Mouse (Mus musculus) kidney, postnatal 36 days (tissue): ENCODE measurements at regions not wholly inside any gene's neighbourhood (a gene's known extent, or its start where the extent isn't known, plus 50 kb on each side); places are given as distances from the start of the nearest gene placed in this dataset.
A peak's percentile ranks its signal among the peaks of the same experiment; 100 is the strongest.

ENCODE experiments used
- DNase-seq, 2 experiments: peaks; one replicate each; pipeline ENCODE4 v3.0.0; 2021 to 2022; ENCODE audit warnings: mixed read lengths in 2 of 2

- DNase-seq: no peak
Measured at GRCm38 (mm10) chr12:14088960-14089359, 62.9 kb downstream of the Fam84a start.

GRCm38 (mm10) chr12:14082771-14083170, 69.1 kb downstream of the Fam84a start:
- no peak for DNase-seq

GRCm38 (mm10) chr12:14079892-14080291, 72.0 kb downstream of the Fam84a start:
- DNase-seq: no peak

GRCm38 (mm10) chr12:14069049-14069448, 82.8 kb downstream of the Fam84a start:
- no peak for DNase-seq

- no peak for DNase-seq
Measured at GRCm38 (mm10) chr12:14065401-14065800, 86.5 kb downstream of the Fam84a start.

DNA sequence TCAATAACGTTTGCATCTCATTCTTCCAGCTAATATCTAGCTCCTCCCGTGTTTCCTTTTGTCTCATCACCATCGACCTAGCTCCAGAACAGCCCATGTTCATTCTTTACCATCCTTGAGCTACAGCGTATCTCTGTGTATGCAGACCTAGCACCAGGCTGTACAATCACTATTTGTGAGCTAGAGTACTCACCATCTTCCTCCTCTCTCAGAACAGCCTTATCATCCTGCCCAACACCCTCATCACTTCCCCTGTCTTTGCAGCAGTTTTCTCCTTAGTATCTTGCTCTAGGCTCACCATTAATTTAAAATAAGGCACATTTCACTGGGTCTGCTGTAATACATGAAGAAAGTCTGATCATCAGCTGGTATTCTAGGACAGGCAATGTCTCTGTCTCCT, 88.6 kb downstream of the Fam84a start:
- DNase-seq: no peak

GRCm38 (mm10) chr12:14056116-14056515, 95.7 kb downstream of the Fam84a start:
- DNase-seq: no peak

DNA sequence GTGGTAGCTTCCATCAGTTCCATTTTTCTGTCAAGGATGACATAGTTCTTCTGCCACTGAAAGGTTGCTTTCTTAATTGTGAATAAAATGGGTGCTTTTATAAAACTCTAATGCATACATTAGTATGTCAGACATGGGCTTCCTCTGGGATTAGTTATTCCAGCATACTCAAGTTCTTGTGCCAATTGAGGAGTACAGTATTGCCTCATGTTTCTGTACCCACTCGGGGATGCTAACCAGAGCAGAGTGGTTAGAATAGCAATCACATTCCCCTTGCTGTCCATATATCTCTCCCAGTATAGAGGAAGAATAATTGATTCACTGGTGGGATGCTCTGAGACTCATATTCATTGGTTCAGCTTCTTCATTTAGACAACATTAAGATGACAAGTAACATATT, 119.5 kb downstream of the Fam84a start:
- DNase-seq: no peak

DNA sequence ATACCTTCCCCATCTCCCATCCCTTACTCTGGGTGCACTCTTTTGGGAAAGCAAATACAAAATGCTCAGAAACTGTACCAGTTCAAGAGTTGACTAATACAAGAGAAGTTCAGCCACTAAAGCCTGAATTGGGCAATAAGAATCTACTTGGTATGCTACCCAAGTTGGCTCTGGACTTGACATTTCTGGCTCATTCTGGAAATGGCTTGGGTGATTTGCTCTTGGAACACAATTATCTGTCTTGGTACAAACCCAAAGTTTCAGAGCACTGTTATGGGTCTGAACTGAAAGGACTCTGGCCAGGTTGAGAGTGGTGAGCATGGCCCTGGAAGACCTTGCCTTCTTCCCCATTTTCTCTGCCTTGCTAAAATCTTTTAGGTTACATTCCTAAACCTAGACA, 136.6 kb downstream of the Fam84a start:
- no peak for DNase-seq

GRCm38 (mm10) chr12:14005991-14006390, 145.9 kb downstream of the Fam84a start:
- peak; percentile 9 to 11 for DNase-seq

DNA sequence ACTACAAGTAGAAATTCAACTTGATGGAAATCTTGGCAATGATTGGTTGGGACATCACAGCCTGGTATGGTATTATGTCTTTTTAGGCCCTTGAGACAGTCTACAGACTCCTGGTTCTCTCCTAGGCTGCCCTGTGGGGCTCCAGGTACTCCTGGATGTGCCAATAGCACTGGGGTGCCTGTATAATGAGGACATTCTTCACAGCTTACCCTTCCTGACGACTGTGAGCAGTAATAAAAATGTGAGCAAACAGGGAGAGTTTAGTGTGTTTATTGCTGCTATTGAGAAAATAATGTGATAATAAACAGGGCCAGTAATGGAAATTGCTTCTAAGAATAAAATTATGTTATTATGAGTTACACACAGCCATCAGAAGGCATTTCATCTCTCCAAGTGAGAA, 150.2 kb downstream of the Fam84a start:
- DNase-seq: no peak

GRCm38 (mm10) chr12:13984396-13984776, 167.5 kb downstream of the Fam84a start:
- DNase-seq: no peak

DNA sequence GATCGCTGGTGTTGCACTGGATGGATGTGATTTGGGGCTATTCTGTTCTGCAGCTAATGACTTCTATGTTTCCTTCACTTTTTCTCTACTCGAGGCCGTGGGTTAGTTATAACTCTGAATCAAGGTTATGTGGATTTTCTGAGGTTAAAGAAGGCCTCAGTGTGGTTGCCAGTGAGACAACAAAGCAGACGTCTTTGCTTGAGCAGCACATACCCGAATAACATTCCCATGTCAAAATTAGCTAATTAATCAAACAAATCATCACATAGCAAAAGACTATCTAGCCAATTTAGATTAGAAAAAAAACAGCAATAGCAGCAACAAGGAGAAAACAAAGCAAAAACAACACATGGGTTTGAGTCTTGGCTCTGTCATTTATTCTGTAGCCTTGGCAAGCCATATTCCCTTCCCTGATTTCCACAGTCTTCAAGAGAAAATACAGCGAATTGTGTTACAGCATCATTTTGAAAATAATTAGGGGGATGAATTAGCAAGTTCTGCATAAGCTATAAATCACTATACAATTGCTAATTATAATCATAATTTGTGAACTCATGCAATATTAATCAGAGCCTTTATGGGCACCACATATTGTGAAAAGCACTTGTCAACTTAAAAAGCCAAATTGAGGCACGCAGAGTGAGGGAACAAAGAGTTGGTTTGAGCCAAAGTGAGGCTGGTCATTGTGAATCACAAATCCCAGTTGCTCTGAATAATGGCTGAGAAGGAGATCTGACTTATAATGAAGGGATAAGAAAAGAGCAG, 168.0 kb downstream of the Fam84a start:
- DNase-seq: no peak

- DNase-seq: no peak
Measured at GRCm38 (mm10) chr12:13964537-13964936, 187.3 kb downstream of the Fam84a start.

DNA sequence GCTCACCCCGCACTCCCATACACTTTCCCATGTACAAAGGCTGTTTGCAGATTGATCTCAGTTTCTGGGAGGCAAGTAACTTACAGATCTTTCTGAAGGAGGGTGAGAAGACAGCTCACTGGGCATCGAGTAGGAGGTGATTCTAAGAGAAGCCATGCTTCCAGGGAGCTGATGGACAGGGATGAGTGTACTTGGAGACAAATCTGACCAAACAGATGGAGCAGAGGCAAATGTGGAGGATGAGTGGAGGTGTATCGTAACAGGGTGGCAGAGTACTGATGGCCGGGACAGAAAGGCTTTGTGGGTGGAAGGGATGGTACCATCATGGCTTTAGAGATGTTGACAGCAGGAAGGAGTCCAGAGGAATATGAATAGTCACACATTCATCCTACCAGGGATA, 212.4 kb downstream of the Fam84a start:
- DNase-seq: no peak

GRCm38 (mm10) chr12:13921066-13921465, 230.8 kb downstream of the Fam84a start:
- no peak for DNase-seq

GRCm38 (mm10) chr12:13883317-13883716, 268.5 kb downstream of the Fam84a start:
- DNase-seq: no peak

- no peak for DNase-seq
Measured at GRCm38 (mm10) chr12:13869161-13869560, 282.7 kb downstream of the Fam84a start.

DNA sequence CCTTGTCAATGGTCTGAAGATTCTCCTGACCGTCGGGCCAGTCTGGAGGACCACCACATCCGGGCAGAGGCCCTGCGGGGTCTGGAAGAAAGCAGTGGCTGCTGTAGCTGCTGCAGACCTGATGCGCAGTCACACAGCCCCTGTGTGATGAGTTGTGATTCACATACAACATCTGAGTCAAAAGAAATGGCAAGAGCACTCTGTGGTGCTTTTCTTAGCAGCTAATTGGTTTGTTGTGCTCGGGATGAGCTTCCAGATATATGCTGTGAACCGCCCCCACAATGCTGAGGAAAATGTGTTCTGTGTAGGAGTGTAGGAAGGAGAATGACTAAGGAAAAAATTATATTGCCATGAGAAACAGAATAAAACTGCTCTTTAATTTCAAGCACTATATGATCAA, 290.6 kb downstream of the Fam84a start:
- no peak for DNase-seq

DNA sequence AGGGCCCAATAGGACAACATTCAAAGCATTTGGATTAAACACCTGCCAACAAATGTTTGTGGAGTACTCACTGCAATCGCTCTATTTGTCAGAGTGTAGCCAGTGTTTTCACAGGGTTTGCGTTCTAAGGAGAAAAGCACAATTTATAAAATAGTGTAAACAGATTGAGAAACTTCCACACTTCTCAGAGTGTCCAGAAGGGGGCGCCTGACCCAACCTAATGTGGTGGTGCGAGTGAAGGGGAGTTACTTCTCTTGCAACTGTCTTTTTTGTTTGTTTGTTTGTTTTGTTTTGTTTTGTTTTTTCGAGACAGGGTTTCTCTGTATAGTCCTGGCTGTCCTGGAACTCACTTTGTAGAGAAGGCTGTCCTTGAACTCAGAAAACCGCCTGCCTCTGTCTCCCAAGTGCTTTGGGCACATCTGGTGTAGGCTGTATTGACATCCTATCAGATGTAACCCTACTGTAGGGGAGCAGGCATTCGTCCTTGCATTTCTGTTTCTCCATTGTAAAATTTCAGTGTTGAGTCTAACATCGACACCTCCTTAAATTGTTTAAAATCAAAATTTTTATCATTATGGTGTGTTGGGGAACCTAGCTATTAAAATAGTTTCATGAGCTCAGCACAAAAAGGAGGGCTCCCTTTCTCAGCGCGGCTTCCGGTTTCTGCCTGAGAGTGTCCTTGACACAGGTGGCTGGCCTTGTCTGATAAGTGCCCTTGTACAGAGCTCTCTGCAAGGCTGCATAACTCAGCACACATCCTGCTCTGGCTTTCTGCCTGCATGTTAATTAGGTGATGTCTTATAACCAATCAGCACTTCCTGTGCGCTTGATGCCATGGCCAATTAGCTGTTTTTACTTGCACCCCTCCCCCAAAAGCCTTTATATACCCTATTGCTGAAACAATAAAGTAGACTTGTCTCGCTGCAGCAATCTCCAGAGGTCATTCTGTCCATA, 307.0 kb downstream of the Fam84a start:
- peak; percentile 18 to 71 for DNase-seq

DNA sequence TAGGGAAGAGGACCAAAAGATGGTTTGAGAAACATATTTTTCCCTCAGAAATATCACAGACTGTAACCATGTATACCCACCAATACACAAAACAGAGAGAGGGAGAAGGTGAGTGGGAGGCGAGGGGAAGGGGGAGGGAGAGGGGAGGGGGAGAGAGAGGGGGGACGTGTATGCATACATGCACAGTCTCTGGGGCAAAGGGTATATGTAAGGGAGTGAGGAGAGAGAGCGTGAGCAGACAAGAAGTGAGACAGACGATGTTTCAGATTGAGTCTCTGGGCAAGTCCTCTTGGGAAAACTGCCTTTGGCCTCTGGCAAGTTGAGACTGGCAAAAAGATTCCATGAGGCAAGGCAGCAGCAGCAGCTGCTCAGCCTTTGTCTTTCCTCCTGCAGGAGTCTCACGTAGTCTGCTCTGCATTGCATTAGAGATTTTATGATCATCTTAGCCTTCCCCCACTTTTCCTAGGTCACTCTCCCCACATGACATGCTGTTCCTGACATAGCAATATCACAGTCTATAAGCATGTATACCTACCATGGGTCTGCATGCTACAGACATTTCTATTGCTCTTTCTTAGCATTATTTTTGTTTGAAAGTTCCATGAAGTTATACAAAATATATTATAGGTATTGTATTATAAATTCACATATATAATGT, 308.3 kb downstream of the Fam84a start:
- no peak for DNase-seq

GRCm38 (mm10) chr12:13841238-13841637, 310.6 kb downstream of the Fam84a start:
- DNase-seq: no peak

DNA sequence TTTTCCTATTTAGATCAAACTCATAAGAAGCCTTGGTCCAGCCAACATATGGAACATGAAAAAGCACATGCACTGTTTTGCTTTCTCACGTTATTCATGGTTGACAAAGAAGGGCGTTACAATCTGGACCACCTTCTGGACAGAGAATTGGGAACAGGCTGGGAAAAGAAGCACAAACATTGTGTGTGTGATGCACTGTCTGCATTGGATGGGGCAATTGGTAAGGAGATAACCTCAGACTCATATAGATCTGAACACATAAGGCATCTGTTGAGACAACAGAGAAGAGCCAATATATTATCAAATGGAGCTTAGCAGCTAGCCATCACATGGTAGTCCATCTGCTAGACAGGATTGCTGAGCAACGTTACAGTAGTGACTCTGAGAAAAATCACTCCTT, 317.1 kb downstream of the Fam84a start:
- no peak for DNase-seq
